Mouse (Mus musculus) liver, postnatal 0 days (tissue): ENCODE measurements at regions not wholly inside any gene's neighbourhood (a gene's known extent, or its start where the extent isn't known, plus 50 kb on each side); places are given as distances from the start of the nearest gene placed in this dataset.

Experiments
- ATAC-seq: fragments of 200-750 bp; cut with Nextera tagmentation; 2 replicates; pipeline ENCODE4 v1.8.0; 2017; ENCODE audit warnings: mild to moderate bottlenecking, moderate library complexity
- DNase-seq: peaks from one replicate; pipeline ENCODE4 v3.0.0-alpha.2; 2016
- H3K27ac ChIP-seq: fragments of 300-500 bp; sonication (generic); 2 replicates; pipeline ENCODE4 v1.5.1; 2014; ENCODE audit warnings: antibody characterized with exemption, moderate library complexity, mild to moderate bottlenecking, low read depth
- H3K27me3 ChIP-seq: fragments of 300-500 bp; sonication (generic); 2 replicates; pipeline ENCODE4 v1.6.1; 2014; ENCODE audit warnings: low read length, control low read depth, mixed read lengths; ENCODE audit not compliant: insufficient read depth
- H3K36me3 ChIP-seq: fragments of 300-500 bp; sonication (generic); replicated peaks from 2 replicates; pipeline ENCODE4 v1.6.1; 2014; ENCODE audit warnings: mild to moderate bottlenecking, control low read depth, low read length, moderate library complexity, mixed read lengths; ENCODE audit not compliant: insufficient read depth
- H3K4me1 ChIP-seq: fragments of 300-500 bp; sonication (generic); 2 replicates; pipeline ENCODE4 v1.6.1; 2014; ENCODE audit warnings: antibody characterized with exemption, mild to moderate bottlenecking, control low read depth; ENCODE audit not compliant: insufficient read depth
- H3K4me2 ChIP-seq: fragments of 300-500 bp; sonication (generic); 2 replicates; pipeline ENCODE4 v1.6.1; 2014; ENCODE audit warnings: low read depth, mild to moderate bottlenecking, low read length, moderate library complexity, mixed read lengths
- H3K4me3 ChIP-seq: fragments of 300-500 bp; sonication (generic); 2 replicates; pipeline ENCODE4 v1.5.1; 2014; ENCODE audit warnings: low read depth, low read length
- H3K9ac ChIP-seq: fragments of 300-500 bp; sonication (generic); replicated peaks from 2 replicates; pipeline ENCODE4 v1.6.1; 2014; ENCODE audit warnings: mild to moderate bottlenecking, moderate library complexity
- H3K9me3 ChIP-seq: fragments of 300-500 bp; sonication (generic); 2 replicates; pipeline ENCODE4 v1.6.1; 2016; ENCODE audit warnings: mild to moderate bottlenecking, control low read depth, low read length, mixed read lengths
- CTCF ChIP-seq: sonication (generic); IDR thresholded peaks from 2 replicates; pipeline ENCODE4 v1.5.1; 2016; ENCODE audit warnings: antibody characterized with exemption, low read depth
- EP300 ChIP-seq: IDR thresholded peaks from 2 replicates; pipeline ENCODE4 v1.6.1; 2016; ENCODE audit warnings: antibody characterized with exemption, low read depth, mild to moderate bottlenecking
- WGBS: fragments of 180-500 bp; shearing (Covaris S2); extraction: QIAGEN DNeasy Blood & Tissue Kit; methylation state at CpG from one replicate; pipeline ENCODE4 v1.1.7; 2014; ENCODE audit not compliant: insufficient replicate concordance; 5-methylcytosine and 5-hydroxymethylcytosine counted together

- H3K9ac ChIP-seq, result no peak overlapping the region
- H3K9me3 ChIP-seq, result no peaks in the 10 kb centered on the region
- H3K27ac ChIP-seq, result no peak overlapping the region
- H3K4me2 ChIP-seq, result no peak overlapping the region
- H3K27me3 ChIP-seq, result no peaks in the 10 kb centered on the region
- no peak overlapping the region for H3K4me3 ChIP-seq
- DNase-seq (no peak), ATAC-seq (no peak)
- TF ChIP-seq EP300 (no peak), CTCF (no peak)
- no peaks in the 10 kb centered on the region for H3K36me3 ChIP-seq
- H3K4me1 ChIP-seq, result no peaks in the 10 kb centered on the region
Observed at GRCm38 (mm10) chr2:47263690-47264089, 1550.2 kb upstream of the Acvr2a start.

- H3K27me3 ChIP-seq, result no peaks in the 10 kb centered on the region
- TF ChIP-seq EP300 (no peak), CTCF (no peak)
- no peaks in the 10 kb centered on the region for H3K36me3 ChIP-seq
- ATAC-seq, result no peak
- H3K27ac ChIP-seq, result no peak overlapping the region
- DNase-seq, result no peak
- H3K9me3 ChIP-seq, result no peaks in the 10 kb centered on the region
- H3K4me3 ChIP-seq, result no peak overlapping the region
- H3K4me2 ChIP-seq, result no peak overlapping the region
- 66% methylated on average over 2 of the region's 2 CpGs for WGBS
- no peak overlapping the region for H3K9ac ChIP-seq
- H3K4me1 ChIP-seq, result no peaks in the 10 kb centered on the region
Observed at GRCm38 (mm10) chr2:47265901-47266300, 1548.0 kb upstream of the Acvr2a start.

GRCm38 (mm10) chr2:47295546-47295945 lies 1518.4 kb upstream of the Acvr2a start:
- H3K27ac ChIP-seq, result no peak overlapping the region
- no peaks in the 10 kb centered on the region for H3K9me3 ChIP-seq
- H3K9ac ChIP-seq, result no peak overlapping the region
- DNase-seq (no peak), ATAC-seq (no peak)
- no peak overlapping the region for H3K4me2 ChIP-seq
- TF ChIP-seq EP300 (no peak), CTCF (peak; percentile 49)
- no peaks in the 10 kb centered on the region for H3K4me1 ChIP-seq
- 36% methylated on average over 3 of the region's 3 CpGs for WGBS
- H3K4me3 ChIP-seq, result no peak overlapping the region
- no peaks in the 10 kb centered on the region for H3K36me3 ChIP-seq
- no peaks in the 10 kb centered on the region for H3K27me3 ChIP-seq

GRCm38 (mm10) chr2:47302056-47302455 lies 1511.9 kb upstream of the Acvr2a start:
- H3K9me3 ChIP-seq, result no peaks in the 10 kb centered on the region
- H3K36me3 ChIP-seq, result no peaks in the 10 kb centered on the region
- TF ChIP-seq EP300 (no peak), CTCF (no peak)
- no peak overlapping the region for H3K4me3 ChIP-seq
- no peaks in the 10 kb centered on the region for H3K4me1 ChIP-seq
- 85% methylated on average over 6 of the region's 6 CpGs for whole genome bisulfite sequencing
- no peaks in the 10 kb centered on the region for H3K27me3 ChIP-seq
- no peak for DNase-seq
- H3K27ac ChIP-seq, result no peak overlapping the region
- no peak overlapping the region for H3K4me2 ChIP-seq
- no peak for ATAC-seq
- H3K9ac ChIP-seq, result no peak overlapping the region

- 61% methylated on average over 1 of the region's 1 CpGs for WGBS
Observed at GRCm38 (mm10) chr2:47330574-47330973, 1483.3 kb upstream of the Acvr2a start.

GRCm38 (mm10) chr2:47334406-47335113 lies 1479.3 kb upstream of the Acvr2a start:
- DNase-seq, result no peak
- H3K4me2 ChIP-seq, result no peak overlapping the region
- H3K36me3 ChIP-seq, result no peaks in the 10 kb centered on the region
- H3K4me3 ChIP-seq, result no peak overlapping the region
- H3K9me3 ChIP-seq, result no peaks in the 10 kb centered on the region
- no peak overlapping the region for H3K9ac ChIP-seq
- 68% methylated on average over 8 of the region's 8 CpGs for WGBS
- no peak for TF ChIP-seq CTCF
- no peak for TF ChIP-seq EP300
- H3K4me1 ChIP-seq, result no peaks in the 10 kb centered on the region
- ATAC-seq, result no peak
- no peak overlapping the region for H3K27ac ChIP-seq
- H3K27me3 ChIP-seq, result no peaks in the 10 kb centered on the region

More at GRCm38 (mm10) chr2:47330574-47330973, 1483.3 kb upstream of the Acvr2a start:
- Histone ChIP-seq H3K4me2 (no peak overlapping the region), H3K36me3 (no peaks in the 10 kb centered on the region), H3K4me1 (no peaks in the 10 kb centered on the region), H3K9ac (no peak overlapping the region), H3K27ac (no peak overlapping the region), H3K4me3 (no peak overlapping the region), H3K9me3 (no peaks in the 10 kb centered on the region), H3K27me3 (no peaks in the 10 kb centered on the region)
- ATAC-seq (no peak), DNase-seq (no peak)
- TF ChIP-seq CTCF, result no peak
- TF ChIP-seq EP300, result no peak

GRCm38 (mm10) chr2:47363476-47363875 lies 1450.4 kb upstream of the Acvr2a start:
- 72% methylated on average over 1 of the region's 1 CpGs for WGBS
- no peak for ATAC-seq
- H3K4me3 ChIP-seq, result no peak overlapping the region

More at GRCm38 (mm10) chr2:47363476-47363875, 1450.4 kb upstream of the Acvr2a start:
- no peaks in the 10 kb centered on the region for H3K4me1 ChIP-seq
- no peak overlapping the region for H3K4me2 ChIP-seq
- TF ChIP-seq CTCF (no peak), EP300 (no peak)
- no peaks in the 10 kb centered on the region for H3K9me3 ChIP-seq
- H3K27me3 ChIP-seq, result no peaks in the 10 kb centered on the region
- DNase-seq, result no peak
- no peaks in the 10 kb centered on the region for H3K36me3 ChIP-seq
- H3K9ac ChIP-seq, result no peak overlapping the region
- H3K27ac ChIP-seq, result no peak overlapping the region
